Mouse (Mus musculus): Measurements from ENCODE around the gene Tmem25.

DNA sequence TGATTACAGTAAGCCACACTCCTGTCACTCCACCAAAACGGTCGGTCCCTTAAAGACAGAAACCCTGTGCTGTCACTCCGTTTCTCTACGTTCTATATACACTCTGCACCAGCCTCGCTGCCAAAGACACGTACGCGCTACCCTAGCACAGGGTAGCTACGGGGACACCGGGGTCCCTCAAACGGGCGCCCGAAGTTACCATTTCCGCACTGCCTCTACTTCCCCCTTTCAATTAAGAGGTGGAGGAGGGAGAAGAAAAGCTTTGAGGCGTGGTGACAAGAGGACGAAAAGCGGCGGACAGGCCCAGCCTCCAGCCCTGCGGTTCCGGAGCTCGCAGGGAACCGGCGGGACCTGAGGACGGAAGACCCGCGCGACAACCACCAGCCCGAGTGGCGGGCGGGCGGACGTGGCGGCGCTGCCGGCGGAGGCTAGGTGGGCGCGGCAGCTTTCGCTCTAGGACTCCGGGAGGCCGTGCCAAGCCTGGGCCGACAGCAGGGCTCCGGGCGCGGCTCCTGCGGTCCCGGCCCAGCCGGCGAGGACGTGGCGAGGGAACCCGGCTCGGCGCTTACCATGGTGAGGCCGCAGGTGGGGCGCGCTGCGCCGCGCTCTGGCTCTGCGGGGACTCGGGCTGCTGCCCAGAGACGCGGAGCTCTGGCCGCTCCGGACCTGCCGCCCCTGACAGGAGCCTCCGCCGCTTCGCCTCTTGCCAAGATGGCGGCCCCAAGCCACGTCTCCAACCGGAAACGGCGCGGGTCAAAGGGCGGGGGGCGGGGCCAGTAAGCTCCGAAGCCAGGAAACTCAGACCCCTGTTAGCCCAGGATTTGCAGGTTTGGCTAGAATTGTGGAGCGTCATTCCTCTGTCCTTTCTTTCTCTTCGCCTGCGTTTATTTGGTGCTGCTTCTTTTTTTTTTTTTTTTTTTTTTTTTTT lies 31.7 kb downstream of the Tmem25 start, which contains the start of the genes Arcn1 and Ift46:
- no peak for TF ChIP-seq CTCF (IDR thresholded peaks at IDR 0.05; ENCODE audit: borderline replicate concordance, insufficient read depth, low read length)
- TF ChIP-seq POLR2A (IDR thresholded peaks at IDR 0.05; ENCODE audit: low read depth, low read length) = peak; percentile 74

All from embryonic fibroblast, embryonic 13.5 days (primary cell).